Mouse (Mus musculus) testis, adult 2 months (tissue): Measurements from ENCODE around the gene Tcf20.

Experiments
- CTCF ChIP-seq: fragments of 200-500 bp; IDR thresholded peaks from 2 replicates; pipeline ENCODE4 v1.5.1; 2012; ENCODE audit warnings: low read depth, mild to moderate bottlenecking, inconsistent platforms, low read length, moderate library complexity; ENCODE audit not compliant: control insufficient read depth, insufficient read depth, insufficient replicate concordance
- POLR2A ChIP-seq: fragments of 200-500 bp; IDR thresholded peaks from 2 replicates; pipeline ENCODE4 v1.6.1; 2012; ENCODE audit warnings: low read depth, mild to moderate bottlenecking, inconsistent platforms, low read length, moderate library complexity; ENCODE audit not compliant: control insufficient read depth

DNA sequence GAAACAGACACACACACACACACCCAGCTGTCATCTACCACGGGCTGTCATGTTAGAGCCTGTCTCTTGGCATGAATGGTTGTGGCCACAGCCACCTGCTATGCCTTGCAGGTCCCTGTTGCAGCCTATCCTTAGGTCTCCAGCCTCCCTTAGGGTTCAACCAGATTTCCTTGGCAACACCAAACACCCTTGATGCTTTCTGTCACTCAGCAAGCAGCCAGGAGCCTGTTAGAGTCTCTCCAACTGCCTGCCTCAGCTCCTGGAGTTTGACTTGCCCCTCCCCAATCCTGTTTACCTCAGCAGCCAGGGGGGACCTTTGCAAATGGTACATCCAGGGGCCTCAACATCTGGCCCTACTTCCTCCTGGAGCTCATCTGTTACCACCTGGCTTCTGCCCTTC lies 13.2 kb downstream of the Tcf20 start:
- TF ChIP-seq CTCF: no peak
- TF ChIP-seq POLR2A: no peak
